Mouse (Mus musculus) neural tube, embryonic 11.5 days (tissue): Measurements from ENCODE around the gene Nploc4. TPM values are rescaled to one million over a fixed set of nuclear protein-coding genes. Genes with fewer than 3 reads are reported as not detected.

Source experiments
- ATAC-seq: fragments of 200-750 bp; cut with Nextera tagmentation; 2 replicates; pipeline ENCODE4 v1.8.0; 2017; ENCODE audit warnings: moderate number of reproducible peaks, mild to moderate bottlenecking, moderate TSS enrichment, moderate library complexity; ENCODE audit not compliant: insufficient read depth, low FRiP score, low TSS enrichment
- DNase-seq: peaks from one replicate; pipeline ENCODE4 v3.0.0-alpha.2; 2015; ENCODE audit warnings: low spot score
- H3K27ac ChIP-seq: fragments of 300-500 bp; sonication (generic); 2 replicates; pipeline ENCODE4 v1.5.1; 2014; ENCODE audit warnings: low read depth, mild to moderate bottlenecking, low read length
- H3K27me3 ChIP-seq: fragments of 300-500 bp; sonication (generic); 2 replicates; pipeline ENCODE4 v1.6.1; 2014; ENCODE audit warnings: mild to moderate bottlenecking, low read length, mixed read lengths; ENCODE audit not compliant: control insufficient read depth, insufficient read depth
- H3K36me3 ChIP-seq: fragments of 300-500 bp; sonication (generic); 2 replicates; pipeline ENCODE4 v1.6.1; 2014; ENCODE audit warnings: mild to moderate bottlenecking, low read length, moderate library complexity, mixed read lengths; ENCODE audit not compliant: control insufficient read depth, insufficient read depth
- H3K4me1 ChIP-seq: fragments of 300-500 bp; sonication (generic); 2 replicates; pipeline ENCODE4 v1.6.1; 2014; ENCODE audit warnings: low read length, mixed read lengths; ENCODE audit not compliant: control insufficient read depth, insufficient read depth
- H3K4me2 ChIP-seq: fragments of 300-500 bp; sonication (generic); 2 replicates; pipeline ENCODE4 v1.6.1; 2014; ENCODE audit warnings: low read depth, mild to moderate bottlenecking, moderate library complexity
- H3K4me3 ChIP-seq: fragments of 300-500 bp; sonication (generic); 2 replicates; pipeline ENCODE4 v1.5.1; 2014; ENCODE audit warnings: low read depth, low read length
- H3K9ac ChIP-seq: fragments of 300-500 bp; sonication (generic); 2 replicates; pipeline ENCODE4 v1.6.1; 2014; ENCODE audit warnings: mild to moderate bottlenecking, low read length
- H3K9me3 ChIP-seq: fragments of 300-500 bp; sonication (generic); 2 replicates; pipeline ENCODE4 v1.6.1; 2016; ENCODE audit warnings: low read length; ENCODE audit not compliant: control insufficient read depth
- WGBS: fragments of 180-500 bp; shearing (Covaris S2); extraction: QIAGEN DNeasy Blood & Tissue Kit; methylation state at CpG from one replicate; pipeline ENCODE4 v1.1.7; 2014; 5-methylcytosine and 5-hydroxymethylcytosine counted together
- polyA plus RNA-seq: library from polyadenylated mRNA; unstranded; fragments of >200 nt; fragmentation: Nextera tagmentation; extraction: Ambion mirVana; gene quantifications from 2 replicates; pipeline ENCODE4 v1.2.1, GENCODE M21; 2014

Nploc4 gene
- polyA plus RNA-seq, 1 experiment from 2014 or later = 51.0 TPM

DNA sequence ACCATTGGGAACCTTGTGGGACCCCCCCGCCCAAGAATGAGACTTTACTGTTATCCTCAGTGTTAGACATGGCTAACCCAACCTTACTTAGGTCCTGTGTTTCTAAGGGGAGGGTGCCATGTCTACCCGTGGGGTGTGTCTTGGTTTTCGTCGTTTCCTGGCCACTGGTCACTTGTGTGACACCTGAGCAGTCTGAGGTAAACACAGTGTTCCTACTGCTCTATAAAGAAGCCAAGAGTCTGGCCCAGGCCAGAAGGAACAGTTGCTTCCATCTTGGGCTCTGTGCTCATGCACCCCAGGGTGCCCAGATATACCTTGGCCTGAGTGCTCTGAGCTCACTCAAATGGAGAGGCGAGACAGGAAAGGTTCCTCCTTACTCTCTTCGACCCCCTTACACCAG is 74.6 kb downstream of the Nploc4 start:
- no peak overlapping the region for H3K4me2 ChIP-seq
- WGBS = 79% methylated on average over 6 of the region's 6 CpGs
- H3K9me3 ChIP-seq = no peaks in the 10 kb centered on the region
- ATAC-seq (no peak), DNase-seq (no peak)
- no peak overlapping the region for H3K27ac ChIP-seq
- no peak overlapping the region for H3K9ac ChIP-seq
- H3K36me3 ChIP-seq = no peaks in the 10 kb centered on the region
- peaks cover 9% of the 10 kb centered on the region for H3K4me1 ChIP-seq
- no peak overlapping the region for H3K4me3 ChIP-seq
- no peaks in the 10 kb centered on the region for H3K27me3 ChIP-seq

GRCm38 (mm10) chr11:120361295-120361694 is 76.2 kb downstream of the Nploc4 start, which contains the start of gene Fscn2:
TSS of gene Fscn2 (plus strand) at chr11:120361534.
- Histone ChIP-seq H3K27ac (no peak within 1 kb of the TSS), H3K9ac (no peak within 1 kb of the TSS), H3K9me3 (no peaks in the 10 kb centered on the region), H3K27me3 (no peaks in the 10 kb centered on the region), H3K4me2 (no peak within 1 kb of the TSS), H3K4me3 (no peak within 1 kb of the TSS), H3K36me3 (no peaks in the 10 kb centered on the region), H3K4me1 (peaks cover 13% of the 10 kb centered on the region)
- 75% methylated on average over 10 of the region's 10 CpGs for WGBS
- DNase-seq (no peak), ATAC-seq (no peak)

DNA sequence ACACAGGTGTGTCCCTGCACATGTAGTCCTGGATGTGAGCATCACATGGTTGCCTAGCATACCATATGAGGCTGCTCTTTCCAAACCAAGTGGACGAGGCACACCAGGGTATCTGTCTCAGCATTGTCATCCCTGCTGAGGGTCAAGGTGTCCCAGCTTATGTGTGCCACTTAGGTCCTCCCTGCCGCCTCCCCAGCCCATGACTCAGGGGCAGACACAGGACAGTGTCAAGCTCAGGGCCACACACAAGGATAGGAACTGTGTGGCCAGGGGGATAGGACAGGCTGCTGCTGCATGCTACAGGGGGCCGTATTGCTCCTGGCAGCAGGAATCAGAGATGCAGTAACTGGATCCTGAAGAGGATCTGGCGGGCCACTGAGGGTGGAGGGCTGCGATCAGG is 76.8 kb downstream of the Nploc4 start:
- 80% methylated on average over 5 of the region's 5 CpGs for WGBS
- Histone ChIP-seq H3K9ac (no peak overlapping the region), H3K4me3 (no peak overlapping the region), H3K27ac (no peak overlapping the region), H3K4me1 (peaks cover 13% of the 10 kb centered on the region), H3K36me3 (no peaks in the 10 kb centered on the region), H3K4me2 (no peak overlapping the region), H3K9me3 (no peaks in the 10 kb centered on the region), H3K27me3 (no peaks in the 10 kb centered on the region)
- ATAC-seq (no peak), DNase-seq (no peak)

DNA sequence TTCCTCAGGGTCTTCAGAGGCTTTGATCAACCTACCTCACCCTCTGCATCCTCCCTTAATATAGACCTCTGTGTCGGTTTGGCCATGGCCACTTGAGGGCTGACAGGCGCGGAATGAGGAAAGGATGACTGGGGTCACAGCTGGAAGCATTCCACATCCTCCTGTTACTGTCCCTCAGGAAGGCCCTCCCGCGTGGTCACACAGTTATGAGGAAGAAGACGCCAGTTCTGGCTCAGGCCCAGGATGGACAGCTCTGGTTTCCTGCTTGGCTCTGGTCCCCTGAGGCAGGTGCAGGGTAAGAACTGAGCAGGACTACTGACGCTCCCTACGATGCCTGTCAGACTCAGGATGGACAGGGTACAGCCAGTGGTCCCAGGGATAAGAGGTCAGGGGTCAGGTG is 77.4 kb downstream of the Nploc4 start:
- Histone ChIP-seq H3K9me3 (no peaks in the 10 kb centered on the region), H3K27ac (no peak overlapping the region), H3K27me3 (no peaks in the 10 kb centered on the region), H3K4me2 (no peak overlapping the region), H3K4me3 (no peak overlapping the region), H3K9ac (no peak overlapping the region), H3K36me3 (no peaks in the 10 kb centered on the region), H3K4me1 (peaks cover 13% of the 10 kb centered on the region)
- no peak for DNase-seq
- 61% methylated on average over 8 of the region's 8 CpGs for WGBS
- no peak for ATAC-seq

DNA sequence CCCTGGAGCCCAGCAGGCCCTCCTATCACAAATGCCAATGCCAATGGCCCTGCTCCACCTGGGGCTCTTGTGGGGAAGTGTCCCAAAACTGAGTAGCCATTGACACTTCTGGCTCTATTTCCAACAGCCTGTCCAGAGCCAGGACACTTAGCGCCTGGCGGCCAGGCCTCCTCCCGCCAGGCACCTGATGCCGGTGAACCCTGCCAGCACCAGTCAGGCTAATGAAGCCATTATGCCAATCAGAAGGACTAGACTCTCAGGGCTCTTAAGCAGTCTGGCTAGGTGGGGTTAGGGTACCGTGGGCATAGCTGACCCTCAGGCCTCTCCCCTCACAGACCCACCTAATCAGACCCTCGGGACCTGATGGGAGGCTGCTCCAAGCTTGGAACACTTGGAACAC is 78.1 kb downstream of the Nploc4 start:
- WGBS = 88% methylated on average over 6 of the region's 6 CpGs
- no peak for ATAC-seq
- peaks cover 13% of the 10 kb centered on the region for H3K4me1 ChIP-seq

DNA sequence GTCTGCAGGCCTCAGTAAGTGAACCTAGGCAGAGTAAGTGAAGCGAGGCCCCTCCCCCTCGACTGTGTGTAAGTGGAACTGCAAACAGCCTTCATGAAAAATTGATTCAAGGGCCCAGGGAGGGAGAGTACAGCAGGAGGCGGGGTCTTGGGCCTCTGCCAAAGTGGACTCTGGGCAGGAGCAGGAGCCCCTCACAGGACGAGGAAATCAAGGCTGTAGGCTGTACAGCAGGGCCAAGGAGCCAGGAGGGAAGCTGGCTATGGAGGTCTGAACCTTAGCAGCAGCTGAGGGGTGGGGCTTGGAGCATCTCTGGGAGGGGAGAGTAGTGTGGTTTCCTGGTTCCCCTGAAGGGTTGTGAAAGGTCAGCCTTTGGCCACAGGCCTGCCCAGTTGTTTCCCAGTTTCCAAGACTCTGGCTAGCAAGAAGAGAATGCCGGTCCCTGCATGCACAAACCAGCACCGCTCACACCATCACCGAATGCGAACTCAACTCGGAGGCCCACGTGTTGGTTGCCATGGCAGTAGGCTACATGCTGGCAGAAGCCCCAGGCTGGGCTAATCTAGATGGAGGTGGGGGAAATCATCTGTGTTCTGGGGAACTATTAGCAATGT is 79.6 kb downstream of the Nploc4 start:
- H3K27me3 ChIP-seq = no peaks in the 10 kb centered on the region
- ATAC-seq (0 out of 2 replicates have a peak, but pooled peaks have one; percentile 36), DNase-seq (peak; percentile 78)
- no peaks in the 10 kb centered on the region for H3K36me3 ChIP-seq
- H3K4me1 ChIP-seq = peaks cover 18% of the 10 kb centered on the region
- no peaks in the 10 kb centered on the region for H3K9me3 ChIP-seq
- H3K4me3 ChIP-seq = no peak overlapping the region
- H3K27ac ChIP-seq = peak overlapping the region; percentile 78
- peak overlapping the region; percentile 29; the same call in 1 of the 2 replicates for H3K9ac ChIP-seq
- WGBS = 22% methylated on average over 10 of the region's 10 CpGs
- no peak overlapping the region; the same call in 1 of the 2 replicates for H3K4me2 ChIP-seq

More for the DNA sequence above, 78.1 kb downstream of the Nploc4 start:
- H3K9ac ChIP-seq = no peak overlapping the region
- no peak for DNase-seq
- no peak overlapping the region for H3K4me2 ChIP-seq
- H3K4me3 ChIP-seq = no peak overlapping the region
- no peak overlapping the region for H3K27ac ChIP-seq
- no peaks in the 10 kb centered on the region for H3K36me3 ChIP-seq
- no peaks in the 10 kb centered on the region for H3K9me3 ChIP-seq
- H3K27me3 ChIP-seq = no peaks in the 10 kb centered on the region

DNA sequence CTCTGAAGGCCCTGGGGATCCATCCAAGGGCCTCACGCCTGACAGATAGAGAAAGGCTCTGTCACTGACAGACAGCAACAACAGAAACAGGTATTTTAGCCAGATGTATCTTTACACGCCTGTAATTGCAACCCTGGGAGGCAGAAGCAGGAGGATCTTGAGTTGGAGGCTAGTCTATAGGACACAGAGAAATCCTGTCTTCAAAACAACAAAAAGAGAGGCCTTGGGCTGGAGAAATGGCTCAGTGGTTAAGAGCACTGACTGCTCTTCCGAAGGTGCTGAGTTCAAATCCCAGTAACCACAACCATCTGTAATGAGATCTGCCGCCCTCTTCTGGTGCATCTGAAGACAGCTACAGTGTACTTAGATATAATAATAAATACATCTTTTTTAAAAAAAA is 80.6 kb downstream of the Nploc4 start:
- ATAC-seq = no peak
- DNase-seq = no peak
- 90% methylated on average over 4 of the region's 4 CpGs for WGBS

DNA sequence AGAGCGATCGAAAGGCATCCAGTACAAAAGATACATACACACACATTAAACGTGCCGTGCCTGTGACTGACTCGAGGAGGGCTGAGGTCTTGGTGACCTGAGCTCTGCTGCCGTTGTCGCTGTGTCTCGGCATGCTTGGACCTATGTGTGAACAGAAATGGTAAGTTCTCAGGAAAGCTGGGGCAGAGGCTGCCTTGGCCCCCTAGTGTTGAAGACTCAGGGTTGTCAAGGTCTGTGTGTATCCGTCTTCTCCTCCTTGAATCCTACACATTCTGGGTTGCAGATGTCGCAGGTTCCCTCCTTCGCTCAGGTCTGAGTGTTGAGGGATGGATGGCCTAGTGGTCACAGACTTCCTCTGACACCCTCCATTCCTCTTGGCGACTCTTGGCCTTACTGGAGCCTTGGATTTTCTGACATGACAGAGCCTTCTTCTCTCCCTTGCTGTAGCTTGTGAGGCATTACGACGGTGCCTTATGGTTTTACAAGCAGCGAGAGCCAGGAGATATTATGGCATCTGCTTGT is 81.1 kb downstream of the Nploc4 start:
- 86% methylated on average over 15 of the region's 15 CpGs for WGBS
- H3K4me2 ChIP-seq = no peak overlapping the region
- no peak for ATAC-seq

More for the DNA sequence above, 80.6 kb downstream of the Nploc4 start:
- no peak overlapping the region for H3K4me3 ChIP-seq
- no peak overlapping the region for H3K27ac ChIP-seq
- H3K4me2 ChIP-seq = no peak overlapping the region
- H3K9me3 ChIP-seq = no peaks in the 10 kb centered on the region
- no peaks in the 10 kb centered on the region for H3K36me3 ChIP-seq
- H3K27me3 ChIP-seq = no peaks in the 10 kb centered on the region
- peaks cover 23% of the 10 kb centered on the region for H3K4me1 ChIP-seq
- H3K9ac ChIP-seq = no peak overlapping the region

More for the DNA sequence above, 81.1 kb downstream of the Nploc4 start:
- no peaks in the 10 kb centered on the region for H3K9me3 ChIP-seq
- peaks cover 28% of the 10 kb centered on the region for H3K4me1 ChIP-seq
- no peak overlapping the region for H3K4me3 ChIP-seq
- H3K27ac ChIP-seq = no peak overlapping the region
- H3K27me3 ChIP-seq = no peaks in the 10 kb centered on the region
- H3K9ac ChIP-seq = no peak overlapping the region
- no peaks in the 10 kb centered on the region for H3K36me3 ChIP-seq
- no peak for DNase-seq
